9 mouse cellular contexts compared by ENCODE assay signal in genomic region chr1:24586370-24587140, GRCm38 (mm10). TPM values are rescaled to one million over a fixed set of nuclear protein-coding genes. Genes with fewer than 3 reads are reported as not detected.
DNase-seq lines count a peak whose midpoint lies in the region; ATAC-seq and TF ChIP-seq lines count a peak whose summit lies in the region.
"Had no signal": no experiment of that assay in that cellular context is flagged by ENCODE, and none has a peak within 500 bp of the region (broad histone marks: within the 10 kb centered on the region; RNA-seq: fewer than 3 reads in every experiment).

No protein-coding gene starts in this region.

- 0 out of 2 replicates have a peak, but pooled peaks have one; percentile 26 for TF ChIP-seq CTCF in hindbrain, postnatal 0 days (IDR thresholded peaks at IDR 0.05; ENCODE audit: low read depth)

- peak; percentile 89 for ATAC-seq in kidney, embryonic 16.5 days (ENCODE audit: low FRiP score, low TSS enrichment)
- peak; percentile 69 for ATAC-seq in hindbrain, postnatal 0 days
- ATAC-seq in limb, embryonic 14.5 days (ENCODE audit: low FRiP score, low read depth), result peak; percentile 82; the same call in 1 of the 2 replicates
- peak; percentile 83 for ATAC-seq in neural tube, embryonic 15.5 days (ENCODE audit: low FRiP score)
- ATAC-seq in erythroid progenitor cell, adult 5-6 weeks (replicated peaks; ENCODE audit: low FRiP score, poor library complexity, severe bottlenecking), result no peak

- peak overlapping the region; percentile 56 for H3K4me3 ChIP-seq in kidney, embryonic 16.5 days (ENCODE audit: low read length)
- H3K4me3 ChIP-seq in hindbrain, postnatal 0 days (ENCODE audit: low read length), result peak overlapping the region; percentile 62
- H3K4me3 ChIP-seq in limb, embryonic 14.5 days (replicated peaks; ENCODE audit: low read length), result peak overlapping the region; percentile 61
- peak overlapping the region; percentile 70 for H3K4me3 ChIP-seq in neural tube, embryonic 15.5 days (replicated peaks)

- under 1% methylated on average over 67 of the region's 72 CpGs for WGBS in kidney, embryonic 16.5 days
- WGBS in hindbrain, postnatal 0 days, result under 1% methylated on average over 69 of the region's 72 CpGs
- 4% methylated on average over 56 of the region's 72 CpGs for WGBS in limb, embryonic 14.5 days
- under 1% methylated on average over 72 of the region's 72 CpGs for WGBS in neural tube, embryonic 15.5 days

- H3K4me2 ChIP-seq in kidney, embryonic 16.5 days (replicated peaks; ENCODE audit: low read depth, low read length), result peak overlapping the region; percentile 91
- H3K4me2 ChIP-seq in hindbrain, postnatal 0 days (ENCODE audit: low read depth, low read length), result peak overlapping the region; percentile 99
- peak overlapping the region; percentile 99 for H3K4me2 ChIP-seq in limb, embryonic 14.5 days (replicated peaks; ENCODE audit: low read depth, low read length, severe bottlenecking)
- peak overlapping the region; percentile 100 for H3K4me2 ChIP-seq in neural tube, embryonic 15.5 days

- H3K27me3 ChIP-seq in kidney, embryonic 16.5 days (ENCODE audit: insufficient read depth, low read length), result peaks cover 63% of the 10 kb centered on the region
- H3K27me3 ChIP-seq in hindbrain, postnatal 0 days (ENCODE audit: insufficient read depth, low read length), result peaks cover 15% of the 10 kb centered on the region
- peaks cover 27% of the 10 kb centered on the region for H3K27me3 ChIP-seq in limb, embryonic 14.5 days (ENCODE audit: control insufficient read depth, insufficient read depth, low read length)
- peaks cover 30% of the 10 kb centered on the region for H3K27me3 ChIP-seq in neural tube, embryonic 15.5 days (replicated peaks)

- H3K9me3 ChIP-seq in kidney, embryonic 16.5 days (ENCODE audit: low read length), result no peaks in the 10 kb centered on the region
- H3K9me3 ChIP-seq in hindbrain, postnatal 0 days (ENCODE audit: low read length), result no peaks in the 10 kb centered on the region
- no peaks in the 10 kb centered on the region for H3K9me3 ChIP-seq in limb, embryonic 14.5 days (ENCODE audit: control insufficient read depth, low read length)
- H3K9me3 ChIP-seq in neural tube, embryonic 15.5 days (replicated peaks), result no peaks in the 10 kb centered on the region
- H3K9me3 ChIP-seq: G1E had no signal

- TF ChIP-seq POLR2A in limb, embryonic 14.5 days (IDR thresholded peaks at IDR 0.05; ENCODE audit: borderline replicate concordance, extremely low read depth, insufficient read depth, insufficient read length), result no peak

- no peaks in the 10 kb centered on the region for H3K36me3 ChIP-seq in kidney, embryonic 16.5 days (ENCODE audit: insufficient read depth, low read length)
- no peaks in the 10 kb centered on the region for H3K36me3 ChIP-seq in hindbrain, postnatal 0 days (ENCODE audit: insufficient read depth, low read length)
- H3K36me3 ChIP-seq in limb, embryonic 14.5 days (ENCODE audit: control insufficient read depth, insufficient read depth, low read length), result no peaks in the 10 kb centered on the region
- no peaks in the 10 kb centered on the region for H3K36me3 ChIP-seq in neural tube, embryonic 15.5 days
- H3K36me3 ChIP-seq: G1E had no signal

- peaks cover 12% of the 10 kb centered on the region for H3K4me1 ChIP-seq in kidney, embryonic 16.5 days (ENCODE audit: insufficient read depth, low read length)
- no peaks in the 10 kb centered on the region for H3K4me1 ChIP-seq in hindbrain, postnatal 0 days (ENCODE audit: insufficient read depth, low read length)
- H3K4me1 ChIP-seq in limb, embryonic 14.5 days (ENCODE audit: control insufficient read depth, insufficient read depth, low read length), result no peaks in the 10 kb centered on the region; the same call in none of the 2 replicates
- H3K4me1 ChIP-seq in neural tube, embryonic 15.5 days, result peaks cover 13% of the 10 kb centered on the region

- H3K9ac ChIP-seq in kidney, embryonic 16.5 days (replicated peaks; ENCODE audit: low read length), result peak overlapping the region; percentile 46
- peak overlapping the region; percentile 40 for H3K9ac ChIP-seq in hindbrain, postnatal 0 days (replicated peaks; ENCODE audit: low read length)
- H3K9ac ChIP-seq in limb, embryonic 14.5 days (ENCODE audit: low read depth, low read length, severe bottlenecking), result peak overlapping the region; percentile 66
- peak overlapping the region; percentile 64 for H3K9ac ChIP-seq in neural tube, embryonic 15.5 days (replicated peaks)

- H3K27ac ChIP-seq in kidney, embryonic 16.5 days (ENCODE audit: low read length), result no peak overlapping the region
- H3K27ac ChIP-seq in hindbrain, postnatal 0 days, result no peak overlapping the region
- no peak overlapping the region; the same call in 1 of the 2 replicates for H3K27ac ChIP-seq in limb, embryonic 14.5 days (replicated peaks; ENCODE audit: low read depth, low read length)
- peak overlapping the region; percentile 28; the same call in 1 of the 2 replicates for H3K27ac ChIP-seq in neural tube, embryonic 15.5 days (replicated peaks)

- DNase-seq in kidney, adult 8-10 months, result no peak
- DNase-seq in cerebellum, postnatal 14 days, result peak; percentile 64 to 70
- peak; percentile 27 to 33 for DNase-seq in frontal cortex, postnatal 25 days (ENCODE audit: low spot score in 2 of 2)
- peak; percentile 66 for DNase-seq in hindbrain, postnatal 0 days (ENCODE audit: low spot score)
- DNase-seq in limb, embryonic 14.5 days (ENCODE audit: low spot score), result peak; percentile 67

RNA-seq across cellular contexts. Expression of gene Col19a1, which starts 0.7 kb away (rescaled TPM):
- polyA plus RNA-seq in kidney, embryonic 16.5 days (2015; fragmentation: Nextera tagmentation; extraction: Ambion mirVana), result 0.15 and 0.23 TPM in 2 replicates
- 1.5 and 2.7 TPM in 2 replicates for total RNA-seq in hindbrain, postnatal 0 days (2014; rRNA removed)
- polyA plus RNA-seq in hindbrain, postnatal 0 days (2015; fragmentation: Nextera tagmentation; extraction: Ambion mirVana), result 2.1 and 2.2 TPM in 2 replicates
- polyA plus RNA-seq in limb, embryonic 14.5 days (2012; rRNA removed), result 0.98 and 1.1 TPM in 2 replicates
- polyA plus RNA-seq in limb, embryonic 14.5 days (2014; fragmentation: Nextera tagmentation; extraction: Ambion mirVana), result 4.2 and 5.1 TPM in 2 replicates
- 3.0 and 3.4 TPM in 2 replicates for polyA plus RNA-seq in neural tube, embryonic 15.5 days (2015; fragmentation: Nextera tagmentation; extraction: Ambion mirVana)
- total RNA-seq in erythroid progenitor cell, adult 5-6 weeks (2015; ENCODE audit: low replicate concordance), result 0.84 TPM in 1 of 2 replicates, not detected in the other
- 0.51 TPM in 1 of 2 replicates, not detected in the other for total RNA-seq in erythroid progenitor cell, adult 5-6 weeks (2017; ENCODE audit: low replicate concordance)
- polyA plus RNA-seq: G1E had no signal

Comparison
In these comparisons a context has a peak if more than half of its experiments do, and no peak if none do; other contexts are left out.
1. DNase-seq: peak in cerebellum, postnatal 14 days (2 of 2), frontal cortex, postnatal 25 days (2 of 2), hindbrain, postnatal 0 days (single experiment) and limb, embryonic 14.5 days (single experiment); none in kidney, adult 8-10 months (0 of 2).
2. Peak in every context shown above with its lines, with median percentiles within 50 percentile points of each other: H3K4me2 ChIP-seq, H3K4me3 ChIP-seq and H3K9ac ChIP-seq.